Mouse (Mus musculus) CH12.LX (cell line): ENCODE results near the gene Rnf208.

Source experiments
- CTCF ChIP-seq, 2 experiments: IDR thresholded peaks in 1 of 2; conservative IDR thresholded peaks in 1 of 2; 2 replicates each; pipeline ENCODE4 v1.5.1; 2011 to 2012; ENCODE audit warnings: low read depth in 2 of 2, low read length in 2 of 2, improper control_type of control experiment in 1 of 2, inconsistent platforms in 1 of 2, mild to moderate bottlenecking in 1 of 2, moderate library complexity in 1 of 2
- ETS1 ChIP-seq: conservative IDR thresholded peaks from 2 replicates; pipeline ENCODE4 v1.6.1; 2012; ENCODE audit warnings: low read depth, mild to moderate bottlenecking, inconsistent platforms, low read length, improper control_type of control experiment, moderate library complexity
- GABPA ChIP-seq: IDR thresholded peaks from 2 replicates; pipeline ENCODE4 v1.6.1; 2012; ENCODE audit warnings: low read depth, low read length, improper control_type of control experiment, inconsistent platforms; ENCODE audit not compliant: insufficient replicate concordance
- MAX ChIP-seq: IDR thresholded peaks from 2 replicates; pipeline ENCODE4 v1.6.1; 2011; ENCODE audit warnings: low read length, improper control_type of control experiment
- POLR2A ChIP-seq: IDR thresholded peaks from 2 replicates; pipeline ENCODE4 v1.6.1; 2011; ENCODE audit warnings: low read depth, mild to moderate bottlenecking, improper control_type of control experiment, low read length
- SMC3 ChIP-seq: IDR thresholded peaks from 2 replicates; pipeline ENCODE4 v1.6.1; 2011; ENCODE audit warnings: low read depth, low read length, improper control_type of control experiment
- TBP ChIP-seq: conservative IDR thresholded peaks from 2 replicates; pipeline ENCODE4 v1.6.1; 2011; ENCODE audit warnings: low read depth, low read length, improper control_type of control experiment
- UBTF ChIP-seq: IDR thresholded peaks from 2 replicates; pipeline ENCODE4 v1.6.1; 2012; ENCODE audit warnings: low read depth, mild to moderate bottlenecking, inconsistent platforms, low read length, improper control_type of control experiment, moderate library complexity
- USF1 ChIP-seq: IDR thresholded peaks from 2 replicates; pipeline ENCODE4 v1.6.1; 2014; ENCODE audit warnings: low read depth, mild to moderate bottlenecking, inconsistent platforms, low read length, improper control_type of control experiment
- USF2 ChIP-seq: conservative IDR thresholded peaks from 2 replicates; pipeline ENCODE4 v1.6.1; 2011; ENCODE audit warnings: low read depth, low read length, improper control_type of control experiment
- ZKSCAN1 ChIP-seq: IDR thresholded peaks from 2 replicates; pipeline ENCODE4 v1.6.1; 2012; ENCODE audit warnings: low read depth, inconsistent platforms, low read length, improper control_type of control experiment, borderline replicate concordance
- ZMIZ1 ChIP-seq: IDR thresholded peaks from 2 replicates; pipeline ENCODE4 v1.6.1; 2012; ENCODE audit warnings: low read depth, mild to moderate bottlenecking, inconsistent platforms, low read length, improper control_type of control experiment
- ZNF384 ChIP-seq: IDR thresholded peaks from 2 replicates; pipeline ENCODE4 v1.6.1; 2012; ENCODE audit warnings: low read depth, low read length, improper control_type of control experiment, inconsistent platforms

GRCm38 (mm10) chr2:25267746-25268309 lies 25.8 kb downstream of the Rnf208 start:
- TF ChIP-seq POLR2A (no peak), CTCF (conservative IDR thresholded peaks at IDR 0.05 in 1 of 2, IDR thresholded peaks at IDR 0.05 in 1 of 2; ENCODE audit: low read depth in 2 of 2, low read length in 2 of 2) (no peak), ETS1 (no peak), MAX (no peak), USF1 (no peak), ZMIZ1 (no peak), SMC3 (no peak), ZKSCAN1 (no peak), UBTF (no peak), TBP (no peak), GABPA (no peak), ZNF384 (no peak), USF2 (no peak)
